Mouse (Mus musculus) C2C12 (cell line): ENCODE measurements around the gene Cxcl5. TPM values are rescaled to one million over a fixed set of nuclear protein-coding genes. Genes with fewer than 3 reads are reported as not detected.
A peak's percentile ranks its signal among the peaks of the same experiment; 100 is the strongest.

ENCODE experiments used
- H3K27me3 ChIP-seq: one replicate; pipeline ENCODE4 v1.6.1; 2011; ENCODE audit not compliant: control insufficient read depth, insufficient read depth, insufficient read length
- H3K36me3 ChIP-seq: one replicate; pipeline ENCODE4 v1.6.1; 2011; ENCODE audit not compliant: control insufficient read depth, insufficient read depth
- H3K4me3 ChIP-seq: one replicate; pipeline ENCODE4 v1.5.1; 2011; ENCODE audit warnings: mild to moderate bottlenecking, control low read depth; ENCODE audit not compliant: poor library complexity, insufficient read depth, severe bottlenecking
- H3K79me2 ChIP-seq: one replicate; pipeline ENCODE4 v1.6.1; 2011; ENCODE audit not compliant: control insufficient read depth, insufficient read depth
- H3K79me3 ChIP-seq: one replicate; pipeline ENCODE4 v1.6.1; 2011; ENCODE audit warnings: low read depth, control low read depth
- H3ac ChIP-seq: one replicate; pipeline ENCODE3; 2011; ENCODE audit warnings: low read depth; ENCODE audit not compliant: control insufficient read depth, insufficient read length
- CEBPB ChIP-seq: IDR thresholded peaks from one replicate; pipeline ENCODE4 v1.6.1; 2011; ENCODE audit warnings: low read depth, mild to moderate bottlenecking, control low read depth, moderate library complexity
- CTCF ChIP-seq: IDR thresholded peaks from one replicate; pipeline ENCODE4 v1.5.1; 2011; ENCODE audit not compliant: control insufficient read depth, insufficient read depth, insufficient read length
- FOSL1 ChIP-seq: IDR thresholded peaks from one replicate; pipeline ENCODE4 v1.8.0; 2011; ENCODE audit warnings: mild to moderate bottlenecking, low read length; ENCODE audit not compliant: poor library complexity, insufficient read depth, severe bottlenecking
- MAX ChIP-seq: IDR thresholded peaks from one replicate; pipeline ENCODE4 v1.6.1; 2011; ENCODE audit warnings: mild to moderate bottlenecking, control low read depth
- MYOD1 ChIP-seq: IDR thresholded peaks from one replicate; pipeline ENCODE4 v1.6.1; 2011; ENCODE audit warnings: low read depth; ENCODE audit not compliant: control insufficient read depth, insufficient read length
- MYOG ChIP-seq: IDR thresholded peaks from one replicate; pipeline ENCODE4 v1.6.1; 2011; ENCODE audit not compliant: control insufficient read depth, insufficient read length; ENCODE audit errors: extremely low read depth
- USF1 ChIP-seq: IDR thresholded peaks from one replicate; pipeline ENCODE4 v1.6.1; 2011; ENCODE audit warnings: low read depth, mild to moderate bottlenecking, control low read depth, moderate library complexity
- long read RNA-seq, 2 experiments: library from polyadenylated mRNA; unstranded; transcript quantifications; one replicate each; pipeline ENCODE4 v2.0.0; 2019 to 2020
- polyA plus RNA-seq: library from polyadenylated mRNA; unstranded; fragments of >200 nt; fragmentation: generic; extraction: Trizol; gene quantifications from one replicate; pipeline ENCODE4 v1.2.1, GENCODE M21; 2012; ENCODE audit warnings: missing spikeins

The Cxcl5 gene
- 0.14 TPM for polyA plus RNA-seq
- long read RNA-seq, experiment 1, partial matches to known transcripts: 7 of 40 reads
- long read RNA-seq, experiment 1, other reads (novel, unspliced or antisense): 33 of 40 reads
- long read RNA-seq, experiment 2, partial matches to known transcripts: 2 of 34 reads
- long read RNA-seq, experiment 2, other reads (novel, unspliced or antisense): 32 of 34 reads

DNA sequence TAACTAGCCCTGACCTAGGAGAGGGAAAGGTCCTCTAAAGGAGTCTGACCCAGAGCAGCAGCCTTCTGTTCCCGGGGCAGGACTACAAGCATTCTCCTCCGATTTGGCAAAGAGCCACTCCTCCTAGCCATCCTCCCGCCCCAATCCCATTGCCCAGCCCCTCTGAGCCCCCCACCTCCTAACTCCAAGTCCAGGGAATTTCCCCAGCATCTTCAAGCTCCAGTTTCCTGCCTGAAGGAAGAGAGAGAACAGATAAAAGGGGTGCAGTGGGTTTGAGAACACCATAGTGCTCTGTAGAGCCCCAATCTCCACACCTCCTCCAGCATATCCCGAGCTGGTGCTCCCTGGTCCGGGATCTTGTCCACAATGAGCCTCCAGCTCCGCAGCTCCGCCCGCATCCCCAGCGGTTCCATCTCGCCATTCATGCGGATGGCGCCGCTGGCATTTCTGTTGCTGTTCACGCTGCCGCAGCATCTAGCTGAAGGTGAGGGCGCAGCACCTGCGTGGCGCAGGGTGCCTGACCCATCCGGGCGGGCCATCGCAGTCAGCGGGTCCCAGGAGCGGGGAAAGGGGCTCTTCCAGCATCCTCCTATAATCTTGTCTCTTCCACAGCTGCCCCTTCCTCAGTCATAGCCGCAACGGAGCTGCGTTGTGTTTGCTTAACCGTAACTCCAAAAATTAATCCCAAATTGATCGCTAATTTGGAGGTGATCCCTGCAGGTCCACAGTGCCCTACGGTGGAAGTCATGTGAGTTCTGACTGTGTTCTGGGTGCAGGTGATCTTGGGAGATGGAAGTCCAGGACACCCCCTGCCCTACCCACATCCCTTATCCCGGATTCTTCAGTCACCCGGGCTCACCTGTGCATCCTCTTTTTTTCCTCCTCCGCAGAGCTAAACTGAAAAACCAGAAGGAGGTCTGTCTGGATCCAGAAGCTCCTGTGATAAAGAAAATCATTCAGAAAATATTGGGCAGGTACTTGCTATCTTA lies at the start of gene Cxcl5:
TSS of gene Cxcl5 (plus strand) at position 284 of the 989 bp plus-strand sequence.
- H3K27me3 ChIP-seq: no peaks in the 10 kb centered on the region
- TF ChIP-seq MYOD1: no peak
- TF ChIP-seq CTCF: no peak
- no peak for TF ChIP-seq USF1
- TF ChIP-seq MYOG: no peak
- no peak for TF ChIP-seq MAX
- TF ChIP-seq CEBPB: no peak
- peak within 1 kb of the TSS; percentile 27 for H3K4me3 ChIP-seq
- no peaks in the 10 kb centered on the region for H3K79me2 ChIP-seq
- H3ac ChIP-seq: no peak within 1 kb of the TSS
- H3K36me3 ChIP-seq: no peaks in the 10 kb centered on the region
- no peaks in the 10 kb centered on the region for H3K79me3 ChIP-seq

DNA sequence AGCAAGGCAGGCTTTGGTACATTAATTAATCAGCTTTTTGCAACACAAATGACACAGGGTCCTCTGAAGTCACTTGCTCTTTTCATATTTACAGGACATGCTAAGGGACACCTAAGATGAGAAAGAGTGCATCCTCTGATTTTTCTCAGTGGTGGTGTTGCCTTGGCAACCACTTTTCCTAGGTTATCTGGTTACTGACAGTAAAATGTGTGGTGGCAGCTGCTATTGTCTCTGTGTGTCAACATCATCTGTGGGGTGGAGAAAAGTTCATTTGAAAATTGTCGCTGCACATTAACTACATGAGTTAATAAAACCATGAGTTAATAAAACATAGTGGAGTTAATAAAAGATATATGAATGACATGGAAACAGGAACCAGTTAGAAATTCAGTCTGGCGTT lies 47.8 kb upstream of the Cxcl5 start:
- Histone ChIP-seq H3K79me2 (no peaks in the 10 kb centered on the region), H3K27me3 (no peaks in the 10 kb centered on the region), H3K36me3 (no peaks in the 10 kb centered on the region), H3ac (no peak overlapping the region), H3K4me3 (no peak overlapping the region), H3K79me3 (no peaks in the 10 kb centered on the region)
- TF ChIP-seq USF1 (no peak), MYOD1 (peak; percentile 41), MYOG (no peak), CEBPB (no peak)

DNA sequence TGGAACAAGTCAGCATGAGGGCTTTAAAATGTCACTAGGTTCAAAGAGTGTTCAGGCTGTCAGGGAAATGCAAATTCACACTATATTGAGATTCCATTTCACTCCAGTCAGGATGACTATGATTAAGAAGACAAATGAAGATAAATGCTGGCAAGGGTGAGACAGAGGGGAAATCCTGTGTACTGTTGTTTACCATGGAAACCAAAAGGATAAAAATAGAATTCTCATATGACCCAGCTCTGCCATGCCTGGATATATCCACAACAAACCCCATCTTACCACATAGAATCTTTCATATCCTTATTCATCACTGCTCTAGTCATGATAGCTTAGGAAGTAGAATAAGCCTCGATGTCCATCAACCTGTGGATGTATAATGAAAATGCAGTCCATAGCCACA lies 41.2 kb upstream of the Cxcl5 start:
- TF ChIP-seq MYOD1 (no peak), CEBPB (no peak), CTCF (no peak), MAX (no peak), USF1 (no peak), MYOG (no peak), FOSL1 (no peak)
- Histone ChIP-seq H3K36me3 (no peaks in the 10 kb centered on the region), H3ac (no peak overlapping the region), H3K79me2 (no peaks in the 10 kb centered on the region), H3K4me3 (no peak overlapping the region), H3K27me3 (no peaks in the 10 kb centered on the region), H3K79me3 (no peaks in the 10 kb centered on the region)

DNA sequence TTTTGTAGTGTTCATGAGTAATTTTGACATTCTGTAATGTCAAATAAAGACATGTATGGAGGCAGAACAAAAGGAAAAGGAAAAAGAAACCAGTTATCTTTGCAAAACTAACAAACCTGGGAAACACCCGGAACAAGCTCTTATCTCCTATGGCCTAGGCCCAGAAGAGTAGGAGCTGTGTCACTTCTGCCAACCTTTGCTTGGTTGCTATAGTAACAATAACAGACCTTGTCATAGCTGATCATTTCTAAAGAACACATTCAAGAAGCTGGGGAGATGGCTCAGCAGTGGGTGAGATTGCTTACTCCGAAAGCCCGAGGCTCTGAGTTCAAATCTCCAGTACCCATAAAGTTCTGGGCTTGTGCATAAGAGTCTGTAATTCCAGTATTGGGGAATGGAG lies 36.5 kb upstream of the Cxcl5 start:
- Histone ChIP-seq H3K79me2 (no peaks in the 10 kb centered on the region), H3ac (no peak overlapping the region), H3K36me3 (no peaks in the 10 kb centered on the region)

GRCm38 (mm10) chr5:90728254-90728653 lies 30.9 kb upstream of the Cxcl5 start:
- no peak overlapping the region for H3ac ChIP-seq
- H3K79me2 ChIP-seq: no peaks in the 10 kb centered on the region
- TF ChIP-seq MYOG (no peak), USF1 (no peak), CTCF (no peak), MYOD1 (no peak), CEBPB (no peak), MAX (no peak), FOSL1 (no peak)
- H3K36me3 ChIP-seq: no peaks in the 10 kb centered on the region
- H3K79me3 ChIP-seq: no peaks in the 10 kb centered on the region
- no peak overlapping the region for H3K4me3 ChIP-seq
- no peaks in the 10 kb centered on the region for H3K27me3 ChIP-seq

More for the DNA sequence above, 36.5 kb upstream of the Cxcl5 start:
- H3K27me3 ChIP-seq: no peaks in the 10 kb centered on the region
- no peak overlapping the region for H3K4me3 ChIP-seq
- TF ChIP-seq CTCF (no peak), MYOD1 (no peak), CEBPB (no peak), USF1 (no peak), MYOG (no peak), FOSL1 (no peak), MAX (no peak)
- H3K79me3 ChIP-seq: no peaks in the 10 kb centered on the region

GRCm38 (mm10) chr5:90731480-90731879 lies 27.7 kb upstream of the Cxcl5 start:
- Histone ChIP-seq H3K36me3 (no peaks in the 10 kb centered on the region), H3ac (no peak overlapping the region), H3K4me3 (no peak overlapping the region), H3K27me3 (no peaks in the 10 kb centered on the region), H3K79me3 (no peaks in the 10 kb centered on the region), H3K79me2 (no peaks in the 10 kb centered on the region)
- TF ChIP-seq CTCF: no peak
- no peak for TF ChIP-seq MYOG
- no peak for TF ChIP-seq MAX
- no peak for TF ChIP-seq MYOD1
- TF ChIP-seq CEBPB: no peak
- TF ChIP-seq FOSL1: no peak
- TF ChIP-seq USF1: no peak
